Mouse (Mus musculus) heart, adult 2 months (tissue): ENCODE measurements around the gene Pigv.

Experiments used
- CTCF ChIP-seq: fragments of 200-600 bp; IDR thresholded peaks from 2 replicates; pipeline ENCODE4 v1.8.1; 2022; ENCODE audit warnings: antibody characterized with exemption, mild to moderate bottlenecking, moderate library complexity
- EP300 ChIP-seq: fragments of 200-500 bp; IDR thresholded peaks from 2 replicates; pipeline ENCODE4 v1.6.1; 2011; ENCODE audit warnings: low read depth, low read length, control low read depth; ENCODE audit not compliant: insufficient read depth
- POLR2A ChIP-seq: fragments of 200-500 bp; IDR thresholded peaks from 2 replicates; pipeline ENCODE4 v1.6.1; 2011; ENCODE audit warnings: mild to moderate bottlenecking, low read depth, low read length, control low read depth; ENCODE audit not compliant: insufficient read depth

GRCm38 (mm10) chr4:133628517-133628916, 43.9 kb downstream of the Pigv start:
- TF ChIP-seq CTCF (no peak), POLR2A (no peak), EP300 (no peak)
